Mouse (Mus musculus) heart, embryonic 12.5 days (tissue): ENCODE data around the gene Lrba. TPM values are rescaled to one million over a fixed set of nuclear protein-coding genes. Genes with fewer than 3 reads are reported as not detected.
A peak's percentile ranks its signal among the peaks of the same experiment; 100 is the strongest.

Experiments used
- ATAC-seq: fragments of 200-750 bp; cut with Nextera tagmentation; 2 replicates; pipeline ENCODE4 v1.8.0; 2017; ENCODE audit warnings: moderate TSS enrichment, moderate library complexity; ENCODE audit not compliant: insufficient number of reproducible peaks, low FRiP score
- H3K27ac ChIP-seq: fragments of 300-500 bp; sonication (generic); 2 replicates; pipeline ENCODE4 v1.5.1; 2016; ENCODE audit warnings: mild to moderate bottlenecking, moderate library complexity; ENCODE audit not compliant: poor library complexity, severe bottlenecking
- H3K27me3 ChIP-seq: fragments of 300-500 bp; sonication (generic); replicated peaks from 2 replicates; pipeline ENCODE4 v1.6.1; 2016; ENCODE audit warnings: mild to moderate bottlenecking, moderate library complexity
- H3K36me3 ChIP-seq: fragments of 300-500 bp; sonication (generic); 2 replicates; pipeline ENCODE4 v1.6.1; 2016; ENCODE audit warnings: mild to moderate bottlenecking, moderate library complexity
- H3K4me1 ChIP-seq: fragments of 300-500 bp; sonication (generic); replicated peaks from 2 replicates; pipeline ENCODE4 v1.6.1; 2016; ENCODE audit warnings: mild to moderate bottlenecking
- H3K4me2 ChIP-seq: fragments of 300-500 bp; sonication (generic); 2 replicates; pipeline ENCODE4 v1.6.1; 2016; ENCODE audit warnings: mild to moderate bottlenecking, moderate library complexity
- H3K4me3 ChIP-seq: fragments of 300-500 bp; sonication (generic); 2 replicates; pipeline ENCODE4 v1.5.1; 2016; ENCODE audit warnings: mild to moderate bottlenecking
- H3K9ac ChIP-seq: fragments of 300-500 bp; sonication (generic); 2 replicates; pipeline ENCODE4 v1.6.1; 2016; ENCODE audit warnings: mild to moderate bottlenecking, moderate library complexity
- H3K9me3 ChIP-seq: fragments of 300-500 bp; sonication (generic); replicated peaks from 2 replicates; pipeline ENCODE4 v1.6.1; 2016; ENCODE audit warnings: mild to moderate bottlenecking, moderate library complexity
- WGBS: fragments of 180-500 bp; shearing (Covaris S2); methylation state at CpG from one replicate; pipeline ENCODE4 v1.1.7; 2016; 5-methylcytosine and 5-hydroxymethylcytosine counted together
- polyA plus RNA-seq: library from polyadenylated mRNA; unstranded; fragments of >200 nt; fragmentation: Nextera tagmentation; extraction: Ambion mirVana; gene quantifications from 2 replicates; pipeline ENCODE4 v1.2.1, GENCODE M21; 2016

Lrba gene
- polyA plus RNA-seq, 1 experiment from 2014 or later = 2.9 TPM

GRCm38 (mm10) chr3:86518506-86519109 lies 294.1 kb downstream of the Lrba start:
- ATAC-seq = no peak
- no peak overlapping the region for H3K4me2 ChIP-seq
- H3K9ac ChIP-seq = no peak overlapping the region
- H3K4me1 ChIP-seq = no peaks in the 10 kb centered on the region
- no peaks in the 10 kb centered on the region for H3K9me3 ChIP-seq
- H3K4me3 ChIP-seq = no peak overlapping the region
- no peak overlapping the region for H3K27ac ChIP-seq
- no peaks in the 10 kb centered on the region for H3K27me3 ChIP-seq
- H3K36me3 ChIP-seq = no peaks in the 10 kb centered on the region
- 73% methylated on average over 2 of the region's 2 CpGs for WGBS

GRCm38 (mm10) chr3:86522880-86523505 lies 298.5 kb downstream of the Lrba start:
- no peaks in the 10 kb centered on the region for H3K36me3 ChIP-seq
- WGBS = 79% methylated on average over 3 of the region's 3 CpGs
- H3K9ac ChIP-seq = no peak overlapping the region
- H3K4me3 ChIP-seq = no peak overlapping the region
- H3K27ac ChIP-seq = no peak overlapping the region
- H3K9me3 ChIP-seq = no peaks in the 10 kb centered on the region
- no peak overlapping the region for H3K4me2 ChIP-seq
- H3K27me3 ChIP-seq = no peaks in the 10 kb centered on the region
- ATAC-seq = no peak
- no peaks in the 10 kb centered on the region for H3K4me1 ChIP-seq

DNA sequence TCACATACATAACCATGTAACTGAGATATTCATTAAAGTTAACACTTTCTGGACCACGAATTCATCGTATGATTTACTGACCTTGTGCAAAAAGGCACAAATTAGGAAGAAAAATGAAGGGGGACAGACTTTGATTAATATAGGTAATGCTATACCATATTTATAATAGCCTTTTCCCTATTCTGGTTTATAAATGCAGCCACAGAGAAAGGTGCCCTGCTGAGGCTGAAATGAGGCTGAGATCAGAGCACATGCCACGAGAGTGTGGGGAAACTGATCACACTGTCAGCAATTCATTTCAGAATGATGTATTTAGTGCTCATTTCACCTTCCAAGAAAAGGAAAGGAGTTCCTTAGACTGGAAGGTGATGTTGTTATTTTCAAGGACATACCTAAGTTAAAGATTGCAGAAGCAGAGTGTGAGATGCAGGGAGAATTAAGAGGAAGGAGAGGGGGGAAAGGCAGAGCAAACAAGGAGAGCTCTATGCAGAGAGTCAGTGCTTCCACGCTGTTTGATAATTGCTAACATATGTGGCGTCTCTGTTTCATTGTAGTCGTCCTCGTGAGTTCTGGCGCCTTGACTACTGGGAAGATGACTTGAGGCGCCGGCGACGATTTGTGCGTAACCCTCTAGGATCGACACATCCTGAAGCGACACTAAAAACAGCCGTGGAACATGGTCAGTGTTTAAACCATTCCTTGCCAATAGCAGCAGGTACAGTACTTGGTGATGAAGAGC lies 307.2 kb downstream of the Lrba start:
- peak overlapping the region; percentile 19; the same call in 1 of the 2 replicates for H3K4me2 ChIP-seq
- no peak overlapping the region for H3K4me3 ChIP-seq

DNA sequence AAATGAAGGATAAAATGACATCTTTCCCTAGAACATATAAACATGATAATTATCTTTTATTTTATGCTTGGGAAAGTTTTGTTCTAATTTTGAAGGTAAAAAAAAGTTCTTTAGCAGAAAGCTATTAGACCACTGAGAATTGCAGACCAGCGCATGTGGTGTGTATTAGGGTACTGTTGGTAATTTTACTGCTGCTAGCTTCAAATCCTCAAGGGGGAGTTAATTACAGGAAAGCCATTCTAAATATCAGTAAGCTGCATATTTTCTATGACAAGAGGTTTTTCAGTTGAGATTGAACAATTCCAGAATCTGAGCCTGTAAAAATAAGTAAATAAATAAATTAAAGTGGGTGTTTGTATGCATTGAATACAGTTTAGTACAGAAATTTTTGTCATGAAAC lies 312.3 kb downstream of the Lrba start:
- WGBS = 84% methylated on average over 1 of the region's 1 CpGs

More for the DNA sequence above, 307.2 kb downstream of the Lrba start:
- H3K9ac ChIP-seq = no peak overlapping the region
- 54% methylated on average over 16 of the region's 16 CpGs for WGBS
- H3K36me3 ChIP-seq = no peaks in the 10 kb centered on the region
- no peaks in the 10 kb centered on the region for H3K27me3 ChIP-seq
- ATAC-seq = no peak
- H3K4me1 ChIP-seq = no peaks in the 10 kb centered on the region
- no peak overlapping the region for H3K27ac ChIP-seq
- no peaks in the 10 kb centered on the region for H3K9me3 ChIP-seq

GRCm38 (mm10) chr3:86538645-86539554 lies 314.4 kb downstream of the Lrba start:
- Histone ChIP-seq H3K4me3 (no peak overlapping the region), H3K4me2 (peak overlapping the region; percentile 21; the same call in 1 of the 2 replicates), H3K27me3 (no peaks in the 10 kb centered on the region), H3K9me3 (no peaks in the 10 kb centered on the region), H3K9ac (no peak overlapping the region), H3K36me3 (no peaks in the 10 kb centered on the region), H3K27ac (no peak overlapping the region), H3K4me1 (0 out of 2 replicates have a peak, but pooled peaks cover 3% of the 10 kb centered on the region)
- no peak for ATAC-seq
- WGBS = 34% methylated on average over 13 of the region's 13 CpGs

More for the DNA sequence above, 312.3 kb downstream of the Lrba start:
- H3K27me3 ChIP-seq = no peaks in the 10 kb centered on the region
- no peak overlapping the region for H3K27ac ChIP-seq
- H3K4me3 ChIP-seq = no peak overlapping the region
- no peaks in the 10 kb centered on the region for H3K36me3 ChIP-seq
- no peak for ATAC-seq
- no peak overlapping the region for H3K4me2 ChIP-seq
- H3K4me1 ChIP-seq = 0 out of 2 replicates have a peak, but pooled peaks cover 3% of the 10 kb centered on the region
- H3K9ac ChIP-seq = no peak overlapping the region
- H3K9me3 ChIP-seq = no peaks in the 10 kb centered on the region

GRCm38 (mm10) chr3:86539555-86540168 lies 315.2 kb downstream of the Lrba start:
- Histone ChIP-seq H3K36me3 (no peaks in the 10 kb centered on the region), H3K9ac (no peak overlapping the region), H3K27ac (no peak overlapping the region), H3K9me3 (no peaks in the 10 kb centered on the region), H3K4me3 (no peak overlapping the region), H3K4me2 (no peak overlapping the region), H3K27me3 (no peaks in the 10 kb centered on the region), H3K4me1 (0 out of 2 replicates have a peak, but pooled peaks cover 3% of the 10 kb centered on the region)
- ATAC-seq = no peak
- 62% methylated on average over 11 of the region's 11 CpGs for WGBS

- Histone ChIP-seq H3K4me1 (peaks cover 4% of the 10 kb centered on the region; the same call in 1 of the 2 replicates), H3K36me3 (no peaks in the 10 kb centered on the region), H3K4me2 (no peak overlapping the region), H3K27ac (no peak overlapping the region), H3K4me3 (no peak overlapping the region), H3K9ac (no peak overlapping the region), H3K9me3 (no peaks in the 10 kb centered on the region), H3K27me3 (no peaks in the 10 kb centered on the region)
- 84% methylated on average over 4 of the region's 4 CpGs for WGBS
- no peak for ATAC-seq
These were observed 316.7 kb downstream of the Lrba start for GRCm38 (mm10) chr3:86541074-86541614.

DNA sequence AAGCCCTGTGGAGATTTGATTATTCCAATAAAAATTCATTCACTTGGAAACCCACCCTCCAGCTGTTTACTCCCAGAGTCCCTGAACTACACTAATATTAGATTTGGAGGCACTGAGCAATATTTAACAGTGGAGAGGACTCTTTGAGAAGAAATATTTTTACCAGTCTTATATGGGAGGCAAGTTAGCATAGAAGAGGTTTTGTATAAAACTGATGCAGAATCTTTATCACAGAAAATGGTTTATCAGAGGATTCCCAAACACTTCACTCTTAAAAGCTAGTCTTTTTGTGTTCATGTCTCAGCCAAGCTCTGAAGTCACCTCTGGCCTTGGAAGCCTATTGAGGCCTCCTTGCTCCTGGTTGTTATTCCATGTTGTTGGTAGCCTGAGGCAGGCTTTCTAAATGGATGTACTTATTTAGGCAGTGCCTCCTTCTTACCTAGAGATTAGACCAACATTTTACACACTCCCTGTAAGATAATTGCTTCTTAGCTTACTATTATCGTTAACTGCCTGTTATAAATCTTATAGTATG lies 317.4 kb downstream of the Lrba start:
- peaks cover 9% of the 10 kb centered on the region; the same call in 1 of the 2 replicates for H3K4me1 ChIP-seq
- no peaks in the 10 kb centered on the region for H3K9me3 ChIP-seq
- WGBS = 68% methylated on average over 1 of the region's 1 CpGs
- H3K27ac ChIP-seq = no peak overlapping the region
- no peaks in the 10 kb centered on the region for H3K27me3 ChIP-seq
- no peak overlapping the region for H3K9ac ChIP-seq
- no peak overlapping the region for H3K4me2 ChIP-seq
- ATAC-seq = no peak
- H3K36me3 ChIP-seq = no peaks in the 10 kb centered on the region
- H3K4me3 ChIP-seq = no peak overlapping the region

- H3K4me2 ChIP-seq = peak overlapping the region; percentile 9
- H3K27me3 ChIP-seq = no peaks in the 10 kb centered on the region
- H3K9me3 ChIP-seq = no peaks in the 10 kb centered on the region
- no peak overlapping the region for H3K9ac ChIP-seq
- ATAC-seq = no peak
- peak overlapping the region; percentile 17; the same call in 1 of the 2 replicates for H3K4me3 ChIP-seq
- no peaks in the 10 kb centered on the region for H3K36me3 ChIP-seq
- 18% methylated on average over 3 of the region's 3 CpGs for WGBS
- H3K4me1 ChIP-seq = peaks cover 10% of the 10 kb centered on the region; the same call in 1 of the 2 replicates
- H3K27ac ChIP-seq = no peak overlapping the region
These were observed 320.3 kb downstream of the Lrba start for GRCm38 (mm10) chr3:86544785-86545184.

GRCm38 (mm10) chr3:86545945-86546344 lies 321.5 kb downstream of the Lrba start:
- Histone ChIP-seq H3K4me2 (peak overlapping the region; percentile 87), H3K36me3 (no peaks in the 10 kb centered on the region), H3K4me1 (peaks cover 20% of the 10 kb centered on the region), H3K4me3 (peak overlapping the region; percentile 55), H3K9ac (peak overlapping the region; percentile 71), H3K27ac (0 out of 2 replicates have a peak overlapping the region, but pooled peaks have one; percentile 64), H3K9me3 (no peaks in the 10 kb centered on the region), H3K27me3 (0 out of 2 replicates have a peak, but pooled peaks cover 1% of the 10 kb centered on the region)
- no peak for ATAC-seq
- 25% methylated on average over 5 of the region's 5 CpGs for WGBS
